Mouse (Mus musculus): ENCODE data around the gene Mgarp.
"Not testable (repeated sequence)": the region's sequence is repeated elsewhere in the genome, so short reads cannot be mapped to it uniquely, and the experiment has no call there.

The Mgarp gene

GRCm38 (mm10) chr3:51368011-51368410 lies 28.5 kb downstream of the Mgarp start:
- DNase-seq (ENCODE audit: low read depth in 1 of 2, low spot score in 2 of 2): no peak

- DNase-seq (ENCODE audit: low read depth in 1 of 2, low spot score in 2 of 2): no peak
Observed at GRCm38 (mm10) chr3:51366926-51367325, 29.6 kb downstream of the Mgarp start.

- no peak for DNase-seq (ENCODE audit: low read depth in 1 of 2, low spot score in 2 of 2)
Observed at GRCm38 (mm10) chr3:51365517-51365882, 31.0 kb downstream of the Mgarp start.

GRCm38 (mm10) chr3:51364703-51365516 lies 31.6 kb downstream of the Mgarp start:
- peak in 1 of 2 experiments; percentile 47 for DNase-seq (ENCODE audit: low read depth in 1 of 2, low spot score in 2 of 2)

GRCm38 (mm10) chr3:51361066-51361465 lies 35.5 kb downstream of the Mgarp start:
- no peak for DNase-seq (ENCODE audit: low read depth in 1 of 2, low spot score in 2 of 2)

- no peak for DNase-seq (ENCODE audit: low read depth in 1 of 2, low spot score in 2 of 2)
Observed at GRCm38 (mm10) chr3:51359558-51360307, 36.8 kb downstream of the Mgarp start.

GRCm38 (mm10) chr3:51358660-51359557 lies 37.6 kb downstream of the Mgarp start:
- DNase-seq (ENCODE audit: low read depth in 1 of 2, low spot score in 2 of 2): peak; percentile 67 to 78

- peak in 1 of 2 experiments; percentile 80 for DNase-seq (ENCODE audit: low read depth in 1 of 2, low spot score in 2 of 2)
Observed at GRCm38 (mm10) chr3:51358181-51358580, 38.4 kb downstream of the Mgarp start.

- DNase-seq (ENCODE audit: low read depth in 1 of 2, low spot score in 2 of 2): no peak
Observed at GRCm38 (mm10) chr3:51357624-51358023, 38.9 kb downstream of the Mgarp start.

GRCm38 (mm10) chr3:51357078-51357477 lies 39.5 kb downstream of the Mgarp start:
- DNase-seq (ENCODE audit: low read depth in 1 of 2, low spot score in 2 of 2): no peak

- not testable (repeated sequence) for DNase-seq (ENCODE audit: low read depth in 1 of 2, low spot score in 2 of 2)
Observed at GRCm38 (mm10) chr3:51354956-51355355, 41.6 kb downstream of the Mgarp start.

GRCm38 (mm10) chr3:51354034-51354427 lies 42.5 kb downstream of the Mgarp start:
- DNase-seq (ENCODE audit: low read depth in 1 of 2, low spot score in 2 of 2): no peak

- DNase-seq (ENCODE audit: low read depth in 1 of 2, low spot score in 2 of 2): peak in 1 of 2 experiments; percentile 45
Observed at GRCm38 (mm10) chr3:51353325-51354033, 43.1 kb downstream of the Mgarp start.

GRCm38 (mm10) chr3:51350806-51351205 lies 45.7 kb downstream of the Mgarp start:
- no peak for DNase-seq (ENCODE audit: low read depth in 1 of 2, low spot score in 2 of 2)

GRCm38 (mm10) chr3:51348646-51349238 lies 47.8 kb downstream of the Mgarp start:
- no peak for DNase-seq (ENCODE audit: low read depth in 1 of 2, low spot score in 2 of 2)

GRCm38 (mm10) chr3:51345017-51345416 lies 51.5 kb downstream of the Mgarp start:
- not testable (repeated sequence) for DNase-seq (ENCODE audit: low read depth in 1 of 2, low spot score in 2 of 2)

GRCm38 (mm10) chr3:51344182-51344581 lies 52.4 kb downstream of the Mgarp start:
- DNase-seq (ENCODE audit: low read depth in 1 of 2, low spot score in 2 of 2): not testable (repeated sequence)

GRCm38 (mm10) chr3:51343260-51343659 lies 53.3 kb downstream of the Mgarp start:
- DNase-seq (ENCODE audit: low read depth in 1 of 2, low spot score in 2 of 2): no peak

- DNase-seq (ENCODE audit: low read depth in 1 of 2, low spot score in 2 of 2): no peak
Observed at GRCm38 (mm10) chr3:51342152-51342551, 54.4 kb downstream of the Mgarp start.

Measured in monocyte, adult 2 months (primary cell).